Mouse (Mus musculus) testis, adult 2 months (tissue): ENCODE results near the gene Lifr. TPM values are rescaled to one million over a fixed set of nuclear protein-coding genes. Genes with fewer than 3 reads are reported as not detected.

Experiments used
- H3K27ac ChIP-seq: fragments of 200-500 bp; 2 replicates; pipeline ENCODE4 v1.5.1; 2012; ENCODE audit warnings: low read depth, low read length; ENCODE audit not compliant: control insufficient read depth, insufficient read depth
- H3K27me3 ChIP-seq: fragments of 200-500 bp; 2 replicates; pipeline ENCODE4 v1.6.1; 2012; ENCODE audit warnings: mild to moderate bottlenecking, low read length, moderate library complexity; ENCODE audit not compliant: control insufficient read depth, insufficient read depth
- H3K36me3 ChIP-seq: fragments of 200-500 bp; 2 replicates; pipeline ENCODE4 v1.6.1; 2012; ENCODE audit warnings: mild to moderate bottlenecking, low read length; ENCODE audit not compliant: control insufficient read depth, insufficient read depth
- H3K4me1 ChIP-seq: fragments of 200-500 bp; 2 replicates; pipeline ENCODE4 v1.6.1; 2012; ENCODE audit warnings: low read length; ENCODE audit not compliant: control insufficient read depth, insufficient read depth
- H3K4me3 ChIP-seq: fragments of 200-500 bp; 2 replicates; pipeline ENCODE4 v1.5.1; 2012; ENCODE audit warnings: low read depth, mild to moderate bottlenecking, low read length, moderate library complexity, mixed read lengths; ENCODE audit not compliant: control insufficient read depth
- CTCF ChIP-seq: fragments of 200-500 bp; IDR thresholded peaks from 2 replicates; pipeline ENCODE4 v1.5.1; 2012; ENCODE audit warnings: low read depth, mild to moderate bottlenecking, inconsistent platforms, low read length, moderate library complexity; ENCODE audit not compliant: control insufficient read depth, insufficient read depth, insufficient replicate concordance
- POLR2A ChIP-seq: fragments of 200-500 bp; IDR thresholded peaks from 2 replicates; pipeline ENCODE4 v1.6.1; 2012; ENCODE audit warnings: low read depth, mild to moderate bottlenecking, inconsistent platforms, low read length, moderate library complexity; ENCODE audit not compliant: control insufficient read depth
- polyA plus RNA-seq: library from polyadenylated mRNA; depleted of rRNA; stranded (reverse); fragments of >200 nt; gene quantifications from 2 replicates; pipeline ENCODE4 v1.2.3, GENCODE M21; 2012

Lifr gene
- polyA plus RNA-seq, 1 experiment = 7.6 TPM

DNA sequence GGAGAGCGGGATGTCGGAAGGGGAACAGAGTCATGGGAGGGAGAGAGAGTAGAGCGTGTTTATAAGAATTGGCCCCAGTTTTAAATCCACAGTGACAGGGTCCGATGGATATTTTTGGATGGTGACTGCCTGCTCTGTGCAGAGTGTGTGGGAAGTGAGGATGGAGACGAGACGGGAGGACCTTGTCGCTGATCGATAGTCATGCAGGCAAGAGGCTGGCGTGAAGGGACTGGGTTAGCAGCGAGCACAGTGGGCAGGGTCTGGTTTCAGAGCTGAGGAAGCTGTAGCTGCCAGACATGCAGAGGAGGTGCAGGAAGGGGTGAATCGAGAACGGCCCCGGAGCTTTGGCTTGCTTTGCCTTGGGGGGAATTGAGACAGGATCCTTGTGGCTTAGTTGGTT lies 50.8 kb downstream of the Lifr start:
- TF ChIP-seq POLR2A (no peak), CTCF (no peak)
- no peaks in the 10 kb centered on the region; the same call in none of the 2 replicates for H3K4me1 ChIP-seq
- no peak overlapping the region for H3K27ac ChIP-seq
- H3K4me3 ChIP-seq = no peak overlapping the region
- no peaks in the 10 kb centered on the region for H3K36me3 ChIP-seq
- H3K27me3 ChIP-seq = no peaks in the 10 kb centered on the region

DNA sequence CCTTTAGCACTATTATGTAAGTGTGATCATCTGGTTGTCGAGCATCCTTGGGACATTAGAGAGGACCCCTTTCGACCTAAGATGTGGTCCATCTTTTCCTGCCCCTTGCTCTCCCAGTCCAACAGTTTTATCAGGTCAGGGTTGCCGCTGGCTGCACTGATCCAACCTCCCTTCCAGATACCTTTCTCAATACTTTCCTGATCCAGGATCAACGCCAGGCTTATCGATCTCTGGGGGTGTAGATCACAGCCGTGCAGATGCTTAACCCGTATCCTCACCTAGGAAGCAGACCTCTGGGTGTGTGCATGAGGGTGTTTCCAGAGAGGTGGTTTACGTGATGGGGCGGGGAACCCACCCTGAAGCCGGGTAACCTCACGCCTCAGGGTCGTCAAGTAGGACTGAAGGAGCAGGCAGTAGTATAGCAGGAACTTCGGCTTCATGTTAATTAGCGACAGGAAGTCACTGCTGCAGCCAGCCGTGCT lies 53.3 kb downstream of the Lifr start:
- H3K4me1 ChIP-seq = no peaks in the 10 kb centered on the region; the same call in none of the 2 replicates
- no peak for TF ChIP-seq CTCF
- TF ChIP-seq POLR2A = no peak
- H3K36me3 ChIP-seq = no peaks in the 10 kb centered on the region
- H3K4me3 ChIP-seq = no peak overlapping the region
- H3K27ac ChIP-seq = no peak overlapping the region
- H3K27me3 ChIP-seq = no peaks in the 10 kb centered on the region

DNA sequence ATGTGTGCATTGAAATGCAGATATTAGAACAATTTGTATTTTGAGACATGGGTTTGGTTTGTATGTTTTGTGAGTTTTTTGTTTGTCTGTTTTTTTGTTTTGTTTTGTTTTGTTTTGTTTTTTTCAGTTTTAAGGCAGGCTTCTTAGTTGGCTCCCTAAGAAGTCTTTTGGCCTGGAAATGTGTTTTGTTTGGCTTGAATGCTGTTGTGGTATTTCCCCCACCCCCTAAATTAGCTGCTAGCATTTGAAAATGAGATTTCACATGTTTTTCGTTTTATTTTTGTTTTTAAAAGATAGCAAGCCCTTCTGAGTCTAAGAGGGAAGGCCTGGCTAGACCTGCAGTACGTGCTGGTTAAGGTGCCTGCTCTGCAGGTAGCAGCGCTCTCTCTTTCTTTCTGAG lies 54.1 kb downstream of the Lifr start:
- peaks cover under 1% of the 10 kb centered on the region for H3K4me1 ChIP-seq
- TF ChIP-seq CTCF = no peak
- TF ChIP-seq POLR2A = no peak
- no peaks in the 10 kb centered on the region for H3K27me3 ChIP-seq
- no peak overlapping the region for H3K27ac ChIP-seq
- H3K36me3 ChIP-seq = no peaks in the 10 kb centered on the region
- no peak overlapping the region for H3K4me3 ChIP-seq

DNA sequence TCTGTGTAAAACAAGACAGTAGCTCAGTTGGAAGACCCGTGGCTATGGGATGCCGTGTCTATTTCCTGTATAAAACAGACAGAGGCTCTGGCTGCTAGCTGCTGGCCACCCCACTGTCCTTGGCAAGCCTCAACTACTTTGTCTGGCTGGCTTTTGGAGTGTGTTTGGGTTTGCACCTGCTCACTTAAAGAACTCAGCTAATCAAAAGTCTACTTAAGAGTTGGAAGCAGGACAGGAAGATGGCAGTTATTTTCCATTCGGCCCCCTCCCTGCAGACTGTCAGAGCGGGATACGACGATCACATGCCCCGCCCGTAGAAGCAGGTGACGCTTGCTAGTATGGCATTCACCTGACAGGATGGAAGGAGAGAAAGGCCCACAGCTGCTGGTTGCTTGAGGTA lies 54.5 kb downstream of the Lifr start:
- H3K4me1 ChIP-seq = peaks cover 5% of the 10 kb centered on the region
- no peaks in the 10 kb centered on the region for H3K27me3 ChIP-seq
- no peaks in the 10 kb centered on the region for H3K36me3 ChIP-seq
- H3K4me3 ChIP-seq = no peak overlapping the region
- H3K27ac ChIP-seq = no peak overlapping the region
- TF ChIP-seq POLR2A (no peak), CTCF (no peak)

DNA sequence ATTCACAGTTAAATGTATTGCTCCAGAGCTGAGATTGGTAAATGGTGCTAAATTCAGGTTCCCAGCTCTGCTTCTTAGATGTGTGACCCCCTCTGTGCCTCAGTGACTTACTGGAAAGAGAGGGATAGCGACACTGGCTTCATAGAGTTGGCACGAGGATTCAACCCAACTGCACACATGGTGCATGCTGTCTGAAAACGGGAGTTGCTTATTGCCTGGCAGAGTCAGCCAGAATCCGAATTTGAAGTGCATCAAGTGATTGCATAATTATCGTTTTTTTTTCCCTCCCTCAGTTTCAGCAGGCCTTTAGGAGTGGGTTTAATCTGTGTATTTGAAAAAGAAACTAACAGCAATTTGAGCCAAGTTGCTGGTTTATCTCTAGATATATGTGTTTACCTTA lies 55.1 kb downstream of the Lifr start:
- TF ChIP-seq POLR2A (no peak), CTCF (no peak)
- Histone ChIP-seq H3K27ac (no peak overlapping the region), H3K4me1 (peaks cover 5% of the 10 kb centered on the region)

DNA sequence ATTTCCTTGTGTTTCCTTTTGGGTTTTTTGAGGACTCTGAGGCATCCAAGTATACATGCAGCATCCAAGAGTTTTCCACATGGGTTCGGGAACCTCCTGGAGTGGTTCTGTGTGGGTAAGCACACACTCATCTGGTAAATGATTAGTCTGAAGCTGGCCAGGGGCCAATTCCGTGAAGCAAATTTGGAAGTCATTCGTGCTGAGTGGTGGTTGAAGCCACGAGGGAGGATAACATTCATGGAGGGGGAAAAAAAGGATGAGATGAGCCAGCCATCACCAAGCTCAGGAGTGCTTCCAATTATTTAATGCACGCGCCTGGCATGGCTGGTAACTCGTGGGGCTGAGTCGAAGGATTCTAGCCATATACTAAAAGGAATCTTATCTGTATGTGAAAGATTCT lies 56.1 kb downstream of the Lifr start:
- TF ChIP-seq CTCF (no peak), POLR2A (no peak)
- H3K4me1 ChIP-seq = peaks cover 5% of the 10 kb centered on the region

More for the DNA sequence above, 55.1 kb downstream of the Lifr start:
- no peaks in the 10 kb centered on the region for H3K36me3 ChIP-seq
- no peak overlapping the region for H3K4me3 ChIP-seq
- H3K27me3 ChIP-seq = no peaks in the 10 kb centered on the region

DNA sequence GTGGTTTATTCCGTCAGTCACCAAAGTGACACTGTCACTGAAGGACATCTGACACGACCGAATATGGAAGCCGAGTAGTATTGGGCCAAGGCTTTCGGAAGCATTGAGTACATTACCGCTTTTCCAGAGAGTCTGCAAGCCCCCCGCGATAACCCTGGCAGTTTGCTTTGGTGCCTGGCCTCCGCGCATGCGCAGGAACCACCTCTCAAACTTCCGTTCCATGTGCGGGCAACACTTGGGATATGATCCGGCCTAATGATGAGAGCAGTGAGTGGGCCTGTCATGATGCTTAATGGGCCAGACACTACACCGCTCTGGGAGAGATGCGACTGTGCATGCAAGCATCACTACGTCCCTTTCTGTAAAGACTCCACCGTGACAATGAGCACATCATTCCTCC lies 59.4 kb downstream of the Lifr start:
- peak overlapping the region; percentile 86 for H3K27ac ChIP-seq
- H3K4me3 ChIP-seq = peak overlapping the region; percentile 86
- TF ChIP-seq CTCF = no peak
- TF ChIP-seq POLR2A = peak; percentile 63; the same call in 1 of the 2 replicates
- H3K4me1 ChIP-seq = peaks cover 5% of the 10 kb centered on the region
- no peaks in the 10 kb centered on the region for H3K27me3 ChIP-seq
- no peaks in the 10 kb centered on the region for H3K36me3 ChIP-seq

More for the DNA sequence above, 56.1 kb downstream of the Lifr start:
- Histone ChIP-seq H3K27me3 (no peaks in the 10 kb centered on the region), H3K36me3 (no peaks in the 10 kb centered on the region), H3K27ac (no peak overlapping the region), H3K4me3 (no peak overlapping the region)

DNA sequence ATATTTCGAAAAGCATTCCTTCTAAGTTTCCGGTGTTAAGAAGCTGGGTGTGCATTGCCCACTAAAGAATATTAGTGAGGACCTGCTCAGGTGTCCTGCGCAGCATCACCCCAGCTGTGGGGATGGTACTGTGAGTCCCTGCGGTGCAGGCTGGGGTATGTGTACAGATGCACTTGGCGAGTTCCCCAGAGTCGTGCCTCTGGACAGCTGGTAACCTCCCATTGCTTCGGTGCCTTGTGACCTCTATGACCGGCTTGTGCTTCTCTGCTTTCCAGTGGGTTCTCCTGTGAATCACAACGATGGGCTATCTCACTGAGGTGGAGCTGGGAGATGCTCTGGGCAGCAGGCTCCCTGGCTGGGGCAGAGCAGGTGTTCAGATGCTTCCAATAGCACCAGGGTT lies 60.2 kb downstream of the Lifr start:
- Histone ChIP-seq H3K36me3 (no peaks in the 10 kb centered on the region), H3K27ac (no peak overlapping the region), H3K4me3 (no peak overlapping the region), H3K27me3 (no peaks in the 10 kb centered on the region), H3K4me1 (peaks cover 5% of the 10 kb centered on the region)
- TF ChIP-seq CTCF (no peak), POLR2A (no peak)
